Mouse (Mus musculus) hindlimb bud, embryonic 11.5 days (tissue): ENCODE results near the gene Cdon.

Experiments used
- DNase-seq: peaks from one replicate; pipeline ENCODE4 v3.0.0-alpha.2; 2012; ENCODE audit warnings: low read depth, low spot score; ENCODE audit errors: extremely low spot score

The Cdon gene

DNA sequence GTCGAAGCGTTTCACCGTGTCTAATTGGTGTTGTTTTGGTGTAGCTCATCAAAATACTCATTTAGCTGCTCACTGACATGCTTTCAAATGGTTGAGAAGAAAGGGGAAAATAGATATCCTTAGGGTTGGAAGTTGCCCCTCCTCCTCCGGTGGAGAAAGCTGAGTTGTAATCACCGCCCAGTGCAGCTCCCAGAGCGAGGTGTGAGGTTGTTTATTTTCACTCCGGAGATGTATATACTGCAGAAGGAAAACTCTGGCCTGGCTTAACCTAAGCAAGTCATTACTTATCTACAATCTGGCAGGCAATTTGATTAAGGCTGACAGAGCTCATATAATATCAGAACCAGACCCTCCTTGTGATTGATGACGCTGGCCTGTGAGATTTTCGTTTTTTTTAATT is 14.6 kb downstream of the Cdon start:
- DNase-seq = no peak

DNA sequence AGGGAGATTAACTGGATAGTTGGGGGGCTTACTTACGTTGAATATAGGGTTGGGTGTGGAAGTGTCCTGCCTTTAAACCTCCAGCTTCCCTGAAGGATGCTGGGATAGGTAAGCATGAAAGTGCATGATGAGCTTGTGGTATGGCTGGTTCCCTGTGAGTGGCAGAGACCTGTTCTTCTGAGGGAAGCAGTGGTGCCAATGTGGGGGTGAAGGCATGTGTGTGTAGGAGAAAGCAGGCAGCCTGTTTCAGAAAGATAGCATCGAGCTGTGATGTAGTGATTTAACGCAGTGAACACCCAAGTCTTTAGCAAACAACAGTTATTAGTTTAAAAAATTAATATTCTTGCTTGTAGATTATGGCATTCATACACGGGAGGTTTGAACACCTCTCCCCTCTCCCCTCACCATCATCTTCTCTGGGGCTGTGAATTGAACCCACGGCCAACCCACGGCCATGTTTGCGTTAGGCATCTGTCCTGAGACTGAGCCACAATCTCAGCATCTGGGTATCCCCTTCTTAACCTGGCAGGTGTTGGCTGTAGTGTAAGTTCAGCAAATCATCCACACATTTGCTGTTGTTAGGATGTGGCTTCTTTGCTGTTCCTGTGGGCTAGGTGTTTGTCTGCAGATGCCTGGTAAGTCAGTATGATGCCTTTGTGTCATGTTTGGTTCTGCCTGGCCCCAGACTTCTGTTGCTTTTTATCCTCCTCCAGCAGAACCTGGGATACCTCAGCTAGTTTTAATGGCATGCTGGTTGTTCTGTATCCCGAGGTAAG is 17.5 kb downstream of the Cdon start:
- DNase-seq = no peak

DNA sequence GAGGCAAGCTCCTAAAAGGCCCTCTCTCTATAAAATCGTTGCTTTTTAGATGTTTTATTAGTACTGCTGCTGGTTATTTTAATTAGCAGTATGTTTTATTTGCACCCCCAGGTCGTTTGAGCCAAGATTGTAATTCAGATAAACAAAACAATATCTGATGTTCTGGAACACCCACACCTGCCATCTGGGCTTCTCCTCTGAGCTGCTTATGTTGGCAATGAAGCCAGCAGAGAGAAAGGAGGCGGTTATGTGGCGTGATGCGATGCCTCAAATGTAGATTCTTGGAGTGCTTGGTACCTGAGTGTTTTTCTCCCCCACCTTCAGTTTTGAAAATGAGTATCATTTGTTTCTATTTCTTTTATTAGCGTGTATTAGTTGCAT is 18.1 kb downstream of the Cdon start:
- no peak for DNase-seq

DNA sequence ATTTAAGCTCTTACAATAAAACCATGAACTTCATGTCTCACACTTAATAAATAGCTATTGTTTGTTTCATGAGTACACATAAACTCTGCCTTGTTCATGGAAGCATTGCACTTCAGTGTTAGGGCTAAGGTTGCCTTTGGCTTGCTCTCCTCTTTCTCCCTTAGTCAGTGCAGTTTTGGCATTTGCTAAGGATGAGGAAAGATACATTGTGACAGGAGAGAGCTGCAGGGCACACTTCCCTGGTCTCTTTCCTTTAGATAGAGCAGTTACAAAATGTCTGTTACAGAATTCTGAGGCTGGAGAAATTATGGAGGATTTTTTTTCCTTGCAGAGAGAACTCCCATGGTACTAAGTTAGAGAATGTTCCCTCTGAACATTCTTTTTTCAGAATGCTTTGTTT is 18.8 kb downstream of the Cdon start:
- no peak for DNase-seq

DNA sequence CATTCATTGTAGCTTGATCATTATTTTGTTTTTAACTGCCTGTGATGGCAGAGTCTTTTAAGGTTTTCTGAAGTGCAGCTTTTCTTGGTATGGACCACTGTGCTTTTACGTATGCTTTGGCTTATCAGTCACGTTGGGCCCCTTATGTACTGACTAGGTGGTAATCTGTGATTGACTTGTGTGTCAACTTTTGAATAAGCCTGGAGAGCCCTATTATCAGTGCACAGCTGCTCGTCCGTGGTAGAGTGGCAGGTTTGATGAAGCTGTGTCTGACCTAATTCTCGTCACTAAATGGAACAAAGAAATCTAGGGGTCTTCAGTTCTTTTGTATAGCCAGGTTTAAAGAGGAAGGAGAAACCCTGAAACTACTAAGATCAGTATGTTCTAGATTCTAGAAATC is 21.5 kb downstream of the Cdon start:
- no peak for DNase-seq

DNA sequence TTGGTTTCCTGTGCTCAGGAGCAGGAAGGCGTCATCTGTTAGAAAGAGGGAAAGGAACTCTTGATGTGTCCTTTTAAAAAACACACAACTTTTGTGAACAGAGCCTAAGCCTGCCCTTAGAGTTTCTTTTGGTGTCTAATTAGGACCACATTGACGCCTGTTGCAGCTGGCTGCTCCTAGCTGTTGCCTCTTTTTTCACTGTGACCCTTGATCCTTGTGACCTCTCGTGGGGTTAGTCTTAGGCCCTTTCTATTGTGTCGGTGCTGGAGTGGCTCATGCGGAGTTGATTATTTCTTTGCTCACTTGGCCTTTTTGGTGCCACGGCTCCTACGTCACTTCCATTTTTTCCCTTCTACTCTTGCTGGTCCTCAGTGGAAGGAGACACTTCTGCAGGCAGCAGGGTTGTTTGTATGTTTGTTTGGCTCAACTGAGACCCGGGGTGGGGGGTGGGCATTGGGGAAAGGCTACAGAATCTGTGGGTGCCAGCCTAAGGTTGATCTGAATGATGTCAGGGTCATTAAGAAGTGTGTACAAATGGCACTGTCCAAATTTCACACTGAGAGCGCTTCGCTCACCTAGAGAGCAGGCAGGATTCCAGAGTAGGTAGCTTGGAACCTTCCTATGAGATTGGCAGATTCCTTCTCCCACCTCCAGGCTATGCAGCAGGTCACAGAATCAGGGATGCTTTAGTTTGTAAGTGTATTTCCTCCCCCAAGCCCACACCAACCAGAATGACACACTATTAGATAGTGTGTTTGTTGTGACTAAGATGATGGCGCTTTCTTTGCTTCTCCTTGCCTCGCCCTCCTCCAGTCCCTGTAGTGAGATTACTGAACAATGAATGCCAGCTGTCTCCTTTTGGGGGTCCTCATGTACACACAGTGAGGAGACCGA is 22.9 kb downstream of the Cdon start:
- peak; percentile 83 for DNase-seq

DNA sequence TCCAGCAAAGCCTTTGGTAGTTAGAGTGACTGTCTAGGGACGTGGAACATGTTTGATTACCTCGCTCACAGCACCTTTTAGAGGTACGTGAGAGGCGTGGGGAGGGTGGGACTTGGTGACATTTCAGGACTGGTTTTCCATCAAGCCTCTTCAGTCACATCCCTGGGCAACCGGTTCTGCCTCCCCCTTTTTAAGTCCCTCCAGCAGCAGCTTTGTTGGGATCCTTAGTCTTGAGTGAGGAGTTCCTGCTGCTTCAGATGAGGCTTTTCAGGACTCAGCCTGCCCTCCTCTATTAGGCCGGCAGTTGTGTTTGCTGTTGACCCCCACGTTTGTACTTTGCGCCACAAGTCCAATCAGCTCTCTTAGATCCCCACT is 23.6 kb downstream of the Cdon start:
- no peak for DNase-seq

DNA sequence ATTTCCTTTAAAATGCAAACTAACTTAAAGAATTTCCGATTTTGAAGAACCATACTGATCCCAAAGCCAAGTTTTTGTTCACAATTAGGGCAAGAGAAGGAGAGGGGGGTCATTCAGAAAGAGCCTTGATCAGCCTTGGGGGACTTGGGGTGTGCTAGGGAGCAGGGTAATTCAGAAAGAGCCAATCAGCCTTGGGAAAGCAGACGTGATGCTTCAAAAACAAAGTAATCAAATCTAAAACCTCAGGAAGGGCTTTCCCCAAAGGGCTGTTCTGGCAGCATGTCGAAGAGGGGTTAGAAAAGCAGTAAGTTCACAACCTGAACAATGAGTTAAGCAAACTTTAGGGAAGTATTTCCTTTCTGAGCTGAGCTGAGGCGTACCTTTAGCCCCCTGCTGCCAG is 26.0 kb downstream of the Cdon start:
- no peak for DNase-seq

DNA sequence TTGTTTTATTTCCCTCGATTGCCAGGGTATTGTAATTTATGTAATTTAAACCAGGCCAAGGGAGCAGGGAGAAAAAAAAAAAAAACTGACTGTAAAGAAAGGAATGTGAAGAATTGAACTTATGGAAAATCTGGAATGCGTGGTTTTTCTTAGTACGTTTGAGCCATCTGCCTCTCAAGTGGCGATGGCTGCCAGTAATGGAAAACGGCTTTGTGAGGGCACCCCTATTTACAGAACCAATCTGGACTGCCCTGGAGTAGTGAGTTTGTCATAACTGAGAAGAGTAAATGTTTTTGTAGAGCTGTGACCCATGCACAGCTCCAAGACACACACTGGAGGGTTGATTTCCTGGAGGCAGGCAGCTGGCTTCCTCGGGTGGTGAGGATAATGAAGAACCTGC is 32.4 kb downstream of the Cdon start:
- DNase-seq = no peak

DNA sequence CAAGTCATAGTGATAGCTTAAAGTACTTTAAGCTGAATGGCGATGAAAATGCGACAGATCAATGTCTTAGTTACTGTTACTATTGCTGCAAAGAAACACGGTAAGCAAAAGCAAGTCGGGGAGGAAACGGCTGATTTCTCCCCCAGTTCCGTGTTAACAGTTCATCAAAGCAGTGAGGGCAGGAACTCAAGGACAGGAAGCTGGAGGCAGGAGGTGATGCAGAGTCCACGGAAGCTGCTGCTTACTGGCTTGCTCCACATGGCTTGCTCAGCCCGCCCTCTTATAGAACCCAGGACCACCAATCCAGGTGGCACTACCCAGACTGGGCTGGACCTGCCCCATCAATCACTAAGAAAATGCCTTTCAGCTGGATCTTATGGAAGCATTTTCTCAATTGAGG is 38.7 kb downstream of the Cdon start:
- no peak for DNase-seq

DNA sequence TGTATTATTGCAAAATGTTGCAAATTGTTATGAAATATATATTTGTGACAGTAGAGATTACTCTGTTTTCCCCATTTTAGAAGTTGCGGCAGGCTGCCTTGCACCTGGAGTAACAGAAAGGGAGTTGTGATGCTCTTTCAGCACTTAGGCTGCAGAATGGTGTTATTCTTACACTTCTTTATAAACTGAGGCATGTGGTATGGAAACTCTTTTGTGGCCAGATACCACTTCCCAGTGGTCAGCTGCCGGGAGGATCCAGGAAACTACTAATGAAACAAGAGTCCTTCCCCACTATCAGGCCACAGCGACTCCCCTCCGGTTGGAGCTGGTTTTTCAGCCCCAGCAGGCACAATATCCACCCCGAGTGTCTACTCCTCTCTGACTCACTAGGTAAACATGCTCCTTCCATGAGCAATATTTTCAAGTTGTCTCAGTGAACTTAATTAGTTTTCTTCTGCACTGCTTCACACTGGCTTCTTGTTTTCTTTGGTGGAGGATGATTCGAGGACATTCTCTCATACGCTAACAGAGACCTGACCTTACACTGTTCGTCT is 46.4 kb downstream of the Cdon start:
- DNase-seq = no peak

DNA sequence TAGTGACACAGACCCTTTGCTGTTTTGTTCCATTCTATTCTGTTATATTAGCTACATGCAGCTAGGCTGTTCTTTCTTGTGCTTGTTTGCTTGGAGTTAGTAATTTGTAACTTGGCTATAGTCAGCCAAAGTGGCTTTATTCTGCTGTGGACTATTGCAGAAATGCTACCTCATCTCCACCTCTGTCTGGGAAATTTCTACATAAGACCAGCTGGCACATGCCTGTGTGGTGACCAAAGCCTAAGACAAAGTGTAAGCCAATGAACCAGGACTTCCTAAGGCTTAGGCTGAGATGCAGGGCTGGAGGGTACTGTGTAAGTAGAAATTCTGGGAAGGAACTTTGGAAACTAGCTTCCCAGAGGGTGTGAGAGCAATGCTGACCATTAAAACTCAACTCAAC is 48.0 kb downstream of the Cdon start:
- DNase-seq = no peak

DNA sequence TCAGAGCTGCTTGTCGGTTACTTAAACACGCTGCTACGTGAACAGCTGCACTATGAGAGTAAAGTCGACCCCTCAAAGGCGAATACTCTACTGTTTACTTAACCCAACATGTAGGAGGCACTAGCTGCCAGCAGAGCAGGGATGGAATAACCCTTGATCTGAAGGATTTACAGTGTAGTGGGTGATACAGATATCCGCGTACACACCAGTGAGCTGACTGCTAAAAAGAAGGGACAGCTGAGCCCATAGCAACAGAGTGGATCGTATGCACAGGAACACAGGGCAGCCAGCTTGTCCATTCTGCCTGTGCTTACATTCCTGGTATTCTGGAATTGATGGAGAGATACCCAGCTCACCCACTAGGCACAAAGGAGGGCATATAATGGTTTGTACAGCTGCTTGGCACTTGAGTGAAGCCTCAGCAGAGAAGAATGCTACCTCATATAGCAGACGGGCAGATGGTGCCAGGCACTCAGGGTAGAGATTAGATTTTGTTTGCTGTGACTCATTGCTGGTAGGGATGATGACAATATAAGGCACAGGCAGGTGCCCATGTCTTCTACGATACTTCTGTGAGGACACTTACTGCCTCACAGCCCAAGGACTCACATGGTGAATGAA is 53.3 kb downstream of the Cdon start:
- DNase-seq = no peak

DNA sequence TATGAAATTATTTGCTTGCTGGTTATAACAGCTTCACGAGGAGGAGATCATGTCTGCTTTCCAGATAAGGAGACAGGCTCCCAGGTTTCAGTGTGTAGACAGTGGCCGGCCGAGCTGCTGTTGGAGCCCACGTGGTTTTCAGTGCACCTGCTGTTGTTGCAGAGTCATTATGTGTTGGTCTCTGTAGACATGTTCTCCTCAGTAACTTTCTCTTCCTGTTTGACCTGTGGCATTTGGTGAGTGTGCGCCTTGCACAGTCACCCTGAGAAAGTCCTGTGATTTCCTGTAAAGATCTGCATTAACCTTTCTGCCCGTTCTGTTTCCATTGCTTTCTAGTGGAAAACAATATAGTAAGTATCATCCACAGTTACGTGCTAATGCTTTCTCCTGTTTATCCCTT is 54.5 kb downstream of the Cdon start:
- DNase-seq = no peak

DNA sequence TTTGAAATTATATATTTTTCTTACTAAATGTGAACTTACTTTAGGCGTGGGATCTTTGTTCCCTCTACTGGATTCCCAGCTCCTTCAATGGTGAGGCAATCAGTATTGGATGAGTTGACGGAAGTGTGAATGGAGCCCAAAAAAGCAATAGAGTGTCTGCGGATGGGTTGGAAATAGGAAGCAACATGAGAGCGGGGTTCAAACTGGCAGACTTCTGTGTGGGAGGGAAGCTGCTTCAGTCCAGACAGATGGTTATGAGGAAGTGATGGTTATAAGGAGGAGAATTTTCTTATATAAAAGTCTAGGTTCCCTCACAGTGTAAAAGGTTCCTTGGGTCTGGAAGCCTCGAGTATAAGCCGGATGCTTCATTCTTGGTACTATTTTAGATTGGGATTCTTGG is 58.5 kb downstream of the Cdon start:
- DNase-seq = no peak

DNA sequence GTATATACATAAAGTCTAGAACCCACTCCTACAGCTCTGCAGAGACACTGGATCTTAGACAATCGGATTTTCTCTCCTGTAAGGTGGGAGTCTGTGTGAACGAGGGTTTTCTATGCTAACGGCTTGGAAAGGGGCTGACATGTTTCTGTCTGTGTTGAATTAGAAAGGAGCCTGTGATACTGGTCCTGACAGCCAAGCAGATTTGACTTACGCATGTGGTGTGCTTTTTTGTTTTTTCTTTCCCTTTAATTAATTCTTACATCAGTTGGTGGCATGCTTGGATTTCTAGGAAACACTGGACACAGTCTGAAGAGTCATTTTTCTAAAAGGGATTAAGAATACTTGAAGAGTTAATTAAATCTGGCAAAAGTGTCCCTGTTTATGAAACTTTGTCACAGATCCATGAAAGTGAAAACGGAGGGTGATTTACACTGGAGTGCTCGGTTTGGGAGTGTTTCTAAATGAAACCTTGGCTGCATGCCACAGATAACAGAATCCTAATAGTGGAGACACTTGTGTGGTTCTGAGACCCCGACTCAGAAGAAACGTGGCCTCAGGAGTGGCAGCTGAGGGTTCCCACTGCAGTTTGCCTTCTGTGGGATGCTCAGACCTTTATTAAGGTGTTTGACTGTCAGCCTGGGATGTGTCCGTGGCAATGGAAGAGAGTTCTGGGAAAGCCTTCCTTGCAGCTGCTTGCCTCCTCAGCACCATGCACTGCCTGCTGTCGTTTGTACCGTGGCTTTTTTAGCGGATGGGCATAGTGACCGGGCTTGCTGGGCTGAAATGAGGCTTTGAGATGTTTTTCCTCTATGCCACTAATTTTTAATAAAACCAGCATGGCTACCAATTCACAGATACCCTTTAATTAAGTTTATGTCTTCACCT is 61.3 kb downstream of the Cdon start:
- DNase-seq = no peak

DNA sequence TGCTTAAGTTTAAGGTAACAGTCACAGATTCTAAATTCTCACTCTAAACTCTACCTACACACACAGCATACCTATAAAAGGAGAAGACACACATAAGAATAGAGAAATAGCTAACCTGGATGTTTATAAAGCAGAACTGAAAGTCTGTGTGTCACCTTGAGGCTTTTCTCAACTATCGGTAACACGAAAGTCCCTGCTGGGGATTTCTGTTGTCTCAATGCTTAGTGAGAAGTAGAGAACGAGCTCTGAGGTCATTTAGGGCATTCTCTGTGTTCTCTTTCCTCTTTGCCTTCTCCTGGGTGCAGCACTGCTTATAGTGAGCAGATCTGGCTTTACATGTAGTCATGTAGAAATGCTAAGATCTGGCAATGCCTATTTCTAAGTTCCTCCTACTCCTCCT is 63.0 kb downstream of the Cdon start:
- DNase-seq = no peak

DNA sequence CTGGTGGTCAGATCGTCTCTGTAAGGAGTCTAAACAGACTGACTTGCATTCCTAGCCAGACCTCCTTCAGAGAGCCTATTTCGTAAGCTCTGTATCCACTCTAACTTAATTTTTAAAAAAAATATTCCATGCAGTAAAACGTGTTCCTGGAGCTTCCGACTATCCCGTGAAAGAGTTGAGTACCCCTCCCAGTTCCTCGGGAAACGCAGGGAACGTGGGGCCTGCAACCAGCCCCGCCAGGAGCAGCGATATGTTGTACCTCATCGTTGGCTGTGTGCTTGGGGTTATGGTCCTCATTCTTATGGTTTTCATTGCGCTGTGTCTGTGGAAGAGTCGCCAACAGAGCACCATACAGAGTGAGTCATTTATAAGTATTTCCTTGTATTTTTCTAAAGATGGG is 65.7 kb downstream of the Cdon start:
- no peak for DNase-seq

DNA sequence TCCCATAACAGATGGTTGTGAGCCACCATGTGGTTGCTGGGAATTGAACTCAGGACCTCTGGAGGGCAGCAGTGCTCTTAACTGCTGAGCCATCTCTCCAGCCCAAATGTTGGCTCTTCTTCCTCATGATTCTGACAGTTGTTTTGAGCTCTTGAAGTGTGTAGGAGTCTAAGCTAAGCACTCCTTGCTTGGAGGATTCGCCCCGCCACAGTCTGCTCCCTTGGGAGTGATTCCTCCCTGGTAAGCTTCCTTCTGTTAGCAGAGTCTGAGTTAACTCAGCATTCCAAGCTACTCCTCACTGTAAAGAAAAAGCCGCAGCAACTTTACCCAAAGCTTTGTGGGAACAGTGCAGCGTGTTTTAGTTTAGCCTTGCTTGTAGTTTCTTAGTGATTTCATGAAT is 67.6 kb downstream of the Cdon start:
- no peak for DNase-seq

DNA sequence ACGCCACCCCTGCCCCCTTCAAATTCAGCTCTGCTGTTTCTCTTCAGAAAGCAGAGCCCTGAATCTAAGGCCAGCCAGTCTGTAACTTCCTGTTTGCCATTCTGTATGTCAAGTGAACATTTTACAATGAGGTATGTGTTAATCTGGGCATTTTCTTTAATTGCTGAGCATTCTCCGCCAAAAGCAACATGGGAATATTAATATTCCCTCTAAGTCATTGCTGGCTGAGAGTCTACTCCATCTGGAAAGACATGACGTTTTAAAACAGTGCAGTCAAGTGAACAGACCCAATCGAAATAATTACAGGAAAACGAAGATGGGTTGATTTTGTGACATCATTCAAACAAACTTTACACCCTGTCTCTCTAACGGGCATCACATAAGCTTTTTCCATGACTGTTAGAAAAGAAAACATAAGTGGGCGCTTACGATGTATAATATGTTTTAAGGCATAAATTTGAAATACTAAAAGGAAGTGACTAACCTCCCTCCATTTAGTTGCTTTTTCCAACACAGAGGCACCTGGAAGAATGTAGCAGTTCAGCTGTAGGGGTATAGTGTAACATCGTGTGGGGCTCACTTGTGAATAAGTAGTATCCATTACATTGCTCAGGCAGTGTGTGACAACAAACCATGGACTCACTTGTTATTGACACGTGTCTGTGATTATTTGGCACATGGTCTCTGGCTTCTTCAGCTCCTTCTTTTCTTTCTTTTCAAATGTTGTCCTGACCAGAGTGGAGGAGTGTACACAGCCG is 70.4 kb downstream of the Cdon start:
- DNase-seq = no peak
